Mouse (Mus musculus) stomach, embryonic 14.5 days (tissue): ENCODE measurements around the gene Apold1. TPM values are rescaled to one million over a fixed set of nuclear protein-coding genes. Genes with fewer than 3 reads are reported as not detected.

Source experiments
- ATAC-seq: fragments of 200-750 bp; cut with Nextera tagmentation; 2 replicates; pipeline ENCODE4 v1.8.0; 2017; ENCODE audit warnings: low read depth, moderate TSS enrichment; ENCODE audit not compliant: insufficient number of reproducible peaks, insufficient read depth, low FRiP score
- H3K27ac ChIP-seq: fragments of 300-500 bp; sonication (generic); 2 replicates; pipeline ENCODE4 v1.5.1; 2014; ENCODE audit warnings: mild to moderate bottlenecking, low read length, moderate library complexity, mixed read lengths
- H3K27me3 ChIP-seq: fragments of 300-500 bp; sonication (generic); 2 replicates; pipeline ENCODE4 v1.6.1; 2014; ENCODE audit warnings: low read length, control low read depth, mixed read lengths; ENCODE audit not compliant: control insufficient read depth, insufficient read depth
- H3K36me3 ChIP-seq: fragments of 300-500 bp; sonication (generic); 2 replicates; pipeline ENCODE4 v1.6.1; 2014; ENCODE audit warnings: mild to moderate bottlenecking, control low read depth, low read length, moderate library complexity, mixed read lengths; ENCODE audit not compliant: control insufficient read depth, insufficient read depth
- H3K4me1 ChIP-seq: fragments of 300-500 bp; sonication (generic); 2 replicates; pipeline ENCODE4 v1.6.1; 2014; ENCODE audit warnings: low read length, control low read depth, mixed read lengths; ENCODE audit not compliant: control insufficient read depth, insufficient read depth
- H3K4me2 ChIP-seq: fragments of 300-500 bp; sonication (generic); replicated peaks from 2 replicates; pipeline ENCODE4 v1.6.1; 2014; ENCODE audit warnings: low read depth, low read length, control low read depth
- H3K4me3 ChIP-seq: fragments of 300-500 bp; sonication (generic); 2 replicates; pipeline ENCODE4 v1.5.1; 2014; ENCODE audit warnings: low read depth, low read length, control low read depth
- H3K9ac ChIP-seq: fragments of 300-500 bp; sonication (generic); replicated peaks from 2 replicates; pipeline ENCODE4 v1.6.1; 2014; ENCODE audit warnings: low read depth, mild to moderate bottlenecking, control low read depth, low read length, moderate library complexity, mixed read lengths
- H3K9me3 ChIP-seq: fragments of 300-500 bp; sonication (generic); 2 replicates; pipeline ENCODE4 v1.6.1; 2016; ENCODE audit warnings: low read depth, low read length, control low read depth; ENCODE audit not compliant: control insufficient read depth
- WGBS: fragments of 180-500 bp; shearing (Covaris S2); extraction: QIAGEN DNeasy Blood & Tissue Kit; methylation state at CpG from one replicate; pipeline ENCODE4 v1.1.7; 2014; 5-methylcytosine and 5-hydroxymethylcytosine counted together
- polyA plus RNA-seq: library from polyadenylated mRNA; unstranded; fragments of >200 nt; fragmentation: Nextera tagmentation; extraction: Ambion mirVana; gene quantifications from 2 replicates; pipeline ENCODE4 v1.2.1, GENCODE M21; 2014

Gene Apold1
- polyA plus RNA-seq, 1 experiment from 2014 or later: 4.0 TPM

DNA sequence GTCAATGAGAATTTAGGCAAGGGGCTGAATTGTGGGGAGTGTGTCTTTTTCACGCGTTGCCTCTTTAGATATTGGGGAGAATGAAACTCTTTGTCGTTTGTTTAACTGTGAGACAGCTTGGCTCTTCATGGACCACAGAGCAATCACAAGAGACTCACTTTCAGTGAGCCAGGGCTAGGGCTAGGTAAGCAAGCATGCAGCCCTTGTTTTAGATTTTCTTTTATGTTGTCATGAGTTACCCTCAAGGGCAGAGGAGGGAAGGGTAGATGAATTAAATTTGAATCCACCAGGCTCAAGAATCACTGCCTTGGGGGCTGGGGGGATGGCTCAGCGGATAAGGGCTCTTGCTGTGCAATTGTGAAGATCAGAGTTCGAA lies 19.0 kb upstream of the Apold1 start:
- H3K27me3 ChIP-seq: no peaks in the 10 kb centered on the region
- peaks cover 6% of the 10 kb centered on the region; the same call in 1 of the 2 replicates for H3K9me3 ChIP-seq
- H3K4me3 ChIP-seq: no peak overlapping the region
- no peaks in the 10 kb centered on the region for H3K36me3 ChIP-seq
- no peak overlapping the region for H3K27ac ChIP-seq
- 70% methylated on average over 5 of the region's 5 CpGs for WGBS
- no peak for ATAC-seq
- H3K4me1 ChIP-seq: peaks cover 3% of the 10 kb centered on the region; the same call in 1 of the 2 replicates
- no peak overlapping the region for H3K4me2 ChIP-seq
- no peak overlapping the region for H3K9ac ChIP-seq

DNA sequence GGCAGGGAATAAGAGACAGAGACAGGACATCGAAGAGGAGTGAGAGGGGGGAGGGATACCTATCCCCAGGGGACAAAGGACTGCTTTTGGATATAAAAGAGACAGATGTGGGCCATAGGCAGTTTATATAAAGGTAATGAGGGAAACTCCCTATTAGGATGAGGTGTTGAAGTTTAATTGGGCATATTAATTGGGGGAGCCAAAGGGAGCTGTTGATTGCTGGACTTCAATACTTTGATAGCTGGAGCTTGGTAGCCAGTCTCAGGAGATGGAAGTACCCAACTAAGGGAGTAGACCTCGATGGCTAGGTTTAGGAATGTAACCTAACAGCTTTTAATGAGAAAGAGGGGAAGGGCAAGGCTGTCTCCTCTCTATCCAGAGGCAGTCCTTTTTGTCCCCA lies 17.6 kb upstream of the Apold1 start:
- ATAC-seq: no peak
- Histone ChIP-seq H3K9ac (no peak overlapping the region), H3K4me2 (no peak overlapping the region), H3K4me3 (no peak overlapping the region), H3K27ac (no peak overlapping the region), H3K27me3 (no peaks in the 10 kb centered on the region), H3K36me3 (no peaks in the 10 kb centered on the region), H3K9me3 (peaks cover 6% of the 10 kb centered on the region; the same call in 1 of the 2 replicates), H3K4me1 (peaks cover 3% of the 10 kb centered on the region; the same call in 1 of the 2 replicates)
- 80% methylated on average over 2 of the region's 2 CpGs for WGBS

DNA sequence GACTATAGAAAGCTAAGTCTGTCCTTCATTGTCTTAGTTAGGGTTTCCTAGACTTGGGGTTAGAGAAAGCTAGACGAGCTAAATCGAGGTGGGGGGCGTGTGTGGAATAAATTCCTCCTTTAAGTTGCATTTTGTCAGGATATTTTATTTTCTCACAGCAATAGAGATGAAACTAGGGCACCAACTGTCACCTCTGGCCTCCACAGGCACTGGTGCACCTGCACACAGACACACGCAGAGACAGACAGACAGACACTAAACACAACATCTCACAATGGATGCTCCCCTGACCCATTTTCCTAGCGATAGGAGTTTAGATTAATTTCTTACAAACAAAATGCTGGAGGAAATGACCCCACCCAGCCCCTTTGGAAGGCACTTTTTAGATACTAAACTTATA lies 14.8 kb upstream of the Apold1 start:
- H3K9ac ChIP-seq: no peak overlapping the region
- no peaks in the 10 kb centered on the region for H3K27me3 ChIP-seq
- no peak overlapping the region for H3K27ac ChIP-seq
- 80% methylated on average over 5 of the region's 5 CpGs for WGBS
- no peak for ATAC-seq
- peaks cover 6% of the 10 kb centered on the region; the same call in 1 of the 2 replicates for H3K9me3 ChIP-seq
- H3K4me1 ChIP-seq: peaks cover 2% of the 10 kb centered on the region; the same call in 1 of the 2 replicates
- H3K36me3 ChIP-seq: no peaks in the 10 kb centered on the region
- H3K4me3 ChIP-seq: no peak overlapping the region
- no peak overlapping the region for H3K4me2 ChIP-seq

DNA sequence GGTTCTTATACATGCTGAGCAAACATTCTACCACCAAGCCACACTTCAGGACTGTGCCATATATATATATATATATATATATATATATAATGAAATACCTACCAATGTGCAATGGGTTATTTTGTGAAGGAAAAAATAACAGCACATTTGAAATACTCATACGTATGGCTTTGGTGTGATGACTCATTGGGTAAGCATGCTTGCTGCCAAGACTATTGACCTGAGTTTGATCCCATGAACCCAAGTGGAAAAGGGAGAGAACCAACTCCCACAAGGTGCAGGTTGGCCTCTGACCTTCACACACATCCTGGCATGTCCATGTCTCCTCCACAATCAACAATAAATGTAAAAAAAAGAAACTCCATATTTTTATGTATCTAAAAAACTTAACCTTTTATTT lies 13.2 kb upstream of the Apold1 start:
- H3K4me1 ChIP-seq: no peaks in the 10 kb centered on the region
- no peak overlapping the region for H3K4me3 ChIP-seq
- ATAC-seq: no peak
- H3K9ac ChIP-seq: no peak overlapping the region
- WGBS: 49% methylated on average over 1 of the region's 1 CpGs
- no peaks in the 10 kb centered on the region for H3K36me3 ChIP-seq
- no peak overlapping the region for H3K27ac ChIP-seq
- H3K27me3 ChIP-seq: no peaks in the 10 kb centered on the region
- H3K9me3 ChIP-seq: peaks cover 6% of the 10 kb centered on the region; the same call in 1 of the 2 replicates
- no peak overlapping the region for H3K4me2 ChIP-seq

DNA sequence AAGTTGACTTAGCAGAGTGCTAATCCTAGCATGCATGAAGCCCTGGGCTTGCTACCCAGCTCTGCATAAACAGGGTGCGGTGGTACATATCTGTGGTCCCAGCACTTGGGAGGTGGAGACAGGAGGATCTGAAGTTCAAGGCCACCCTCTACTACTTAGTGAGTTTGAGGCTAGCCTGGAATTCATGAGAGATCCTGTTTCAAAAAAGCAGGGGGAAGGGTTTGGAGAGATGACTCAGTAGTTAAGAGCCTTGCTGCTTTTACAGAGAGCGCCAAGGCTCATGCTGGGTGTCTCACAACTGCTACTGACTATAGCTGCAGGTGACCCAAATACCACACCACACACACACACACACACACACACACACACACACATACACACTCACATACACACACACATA lies 12.0 kb upstream of the Apold1 start:
- no peaks in the 10 kb centered on the region for H3K27me3 ChIP-seq
- H3K9ac ChIP-seq: no peak overlapping the region
- H3K36me3 ChIP-seq: no peaks in the 10 kb centered on the region
- no peak overlapping the region for H3K27ac ChIP-seq
- WGBS: 91% methylated on average over 2 of the region's 2 CpGs
- no peak overlapping the region for H3K4me2 ChIP-seq
- no peak for ATAC-seq
- no peak overlapping the region for H3K4me3 ChIP-seq
- H3K9me3 ChIP-seq: peaks cover 6% of the 10 kb centered on the region; the same call in 1 of the 2 replicates
- no peaks in the 10 kb centered on the region for H3K4me1 ChIP-seq

DNA sequence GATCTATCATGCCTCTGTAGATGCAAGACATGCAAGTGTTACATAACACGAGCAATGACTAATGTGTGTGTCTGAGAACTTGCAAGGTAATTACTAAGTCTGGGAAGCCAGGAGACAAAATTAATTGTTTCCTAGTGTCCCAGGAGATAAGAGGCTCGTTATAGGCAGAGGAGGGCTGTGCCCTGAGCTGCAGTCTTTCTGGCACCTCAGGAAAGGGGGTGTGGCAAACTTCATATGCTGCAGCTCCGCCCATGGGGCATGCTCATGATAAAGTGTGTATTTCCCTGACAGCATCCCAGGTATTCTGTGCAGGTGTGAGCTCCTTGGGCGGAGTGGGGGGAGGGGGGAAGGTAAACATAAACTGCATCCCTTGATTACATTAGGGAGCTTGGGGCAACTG lies 9.4 kb upstream of the Apold1 start:
- Histone ChIP-seq H3K27ac (no peak overlapping the region), H3K4me1 (no peaks in the 10 kb centered on the region), H3K9ac (no peak overlapping the region), H3K36me3 (no peaks in the 10 kb centered on the region), H3K9me3 (no peaks in the 10 kb centered on the region), H3K4me2 (no peak overlapping the region), H3K4me3 (no peak overlapping the region), H3K27me3 (no peaks in the 10 kb centered on the region)
- ATAC-seq: no peak
- 23% methylated on average over 4 of the region's 4 CpGs for WGBS

DNA sequence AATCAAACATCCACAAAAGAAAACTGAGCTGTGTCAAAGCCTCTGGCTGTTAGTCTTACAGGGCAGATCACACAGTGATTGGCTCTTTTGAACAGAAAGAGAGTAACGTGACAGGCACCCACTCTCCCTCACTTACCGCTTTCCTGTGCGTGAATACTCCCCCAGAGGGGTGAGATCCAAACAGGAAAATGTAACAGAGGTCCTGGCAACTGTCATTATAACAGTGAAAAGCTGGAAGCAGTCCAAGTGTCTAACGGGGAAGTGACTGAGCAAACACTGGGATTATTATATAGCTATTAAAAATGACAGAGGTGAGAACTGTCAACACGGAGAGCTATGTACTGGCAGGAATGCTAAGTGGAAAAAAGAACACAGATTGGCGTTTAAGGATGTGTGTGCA lies 4.9 kb upstream of the Apold1 start:
- H3K4me2 ChIP-seq: no peak overlapping the region
- WGBS: 21% methylated on average over 6 of the region's 6 CpGs
- ATAC-seq: no peak
- H3K27ac ChIP-seq: no peak overlapping the region
- no peaks in the 10 kb centered on the region for H3K9me3 ChIP-seq
- no peaks in the 10 kb centered on the region for H3K27me3 ChIP-seq
- no peaks in the 10 kb centered on the region for H3K36me3 ChIP-seq
- H3K9ac ChIP-seq: no peak overlapping the region
- no peak overlapping the region for H3K4me3 ChIP-seq
- no peaks in the 10 kb centered on the region for H3K4me1 ChIP-seq

DNA sequence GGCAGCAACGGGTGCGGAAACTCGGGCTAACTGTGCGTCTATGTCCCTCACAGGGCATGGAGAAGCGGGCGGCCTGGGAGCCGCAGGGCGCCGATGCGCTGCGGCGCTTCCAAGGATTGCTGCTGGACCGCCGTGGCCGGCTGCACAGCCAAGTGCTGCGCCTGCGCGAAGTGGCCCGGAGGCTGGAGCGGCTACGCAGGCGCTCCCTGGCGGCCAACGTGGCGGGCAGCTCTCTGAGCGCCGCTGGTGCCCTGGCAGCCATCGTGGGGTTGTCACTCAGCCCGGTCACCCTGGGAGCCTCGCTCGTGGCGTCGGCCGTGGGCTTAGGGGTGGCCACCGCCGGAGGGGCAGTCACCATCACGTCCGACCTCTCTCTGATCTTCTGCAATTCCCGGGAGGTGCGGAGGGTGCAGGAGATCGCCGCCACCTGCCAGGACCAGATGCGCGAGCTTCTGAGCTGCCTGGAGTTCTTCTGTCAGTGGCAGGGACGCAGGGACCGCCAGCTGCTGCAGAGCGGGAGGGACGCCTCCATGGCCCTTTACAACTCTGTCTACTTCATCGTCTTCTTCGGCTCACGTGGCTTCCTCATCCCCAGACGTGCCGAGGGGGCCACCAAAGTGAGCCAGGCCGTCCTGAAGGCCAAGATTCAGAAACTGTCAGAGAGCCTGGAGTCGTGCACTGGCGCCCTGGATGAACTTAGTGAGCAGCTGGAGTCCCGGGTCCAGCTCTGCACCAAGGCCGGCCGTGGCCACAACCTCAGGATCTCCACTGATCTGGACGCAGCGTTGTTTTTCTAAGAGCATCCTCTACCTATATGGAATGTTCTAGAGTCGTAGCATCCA lies 2.2 kb downstream of the Apold1 start:
- Histone ChIP-seq H3K36me3 (no peaks in the 10 kb centered on the region), H3K4me3 (peak overlapping the region; percentile 53), H3K9me3 (no peaks in the 10 kb centered on the region), H3K27ac (no peak overlapping the region), H3K4me1 (peaks cover 3% of the 10 kb centered on the region; the same call in 1 of the 2 replicates), H3K4me2 (peak overlapping the region; percentile 93), H3K9ac (peak overlapping the region; percentile 33; the same call in 1 of the 2 replicates), H3K27me3 (no peaks in the 10 kb centered on the region)
- ATAC-seq: peak; percentile 85
- WGBS: 3% methylated on average over 61 of the region's 62 CpGs
